Mouse (Mus musculus): ENCODE results near the gene Sorcs2.

DNA sequence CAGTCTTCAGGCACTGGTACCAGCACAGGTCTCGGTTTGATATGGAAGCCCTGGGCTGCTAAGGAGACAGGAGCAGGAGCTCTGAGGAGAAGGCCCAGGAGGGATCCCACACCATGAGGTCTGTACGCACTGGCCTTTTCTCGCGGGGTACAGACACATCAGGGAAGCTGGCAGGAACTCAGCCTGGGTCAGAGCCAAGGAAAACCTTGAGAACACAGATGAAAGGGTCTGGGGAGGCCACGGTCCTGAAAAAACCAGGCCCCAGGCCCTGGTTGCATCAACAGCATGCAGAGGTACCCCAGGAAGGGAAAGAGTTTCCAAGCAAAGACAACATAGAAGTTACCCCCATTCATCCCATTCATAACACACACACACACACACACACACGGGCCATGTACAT lies 85.0 kb downstream of the Sorcs2 start:
- no peak for TF ChIP-seq POLR2A (IDR thresholded peaks at IDR 0.05; ENCODE audit: control insufficient read depth, extremely low read depth, insufficient read depth, low read length, poor library complexity)
- TF ChIP-seq CTCF (IDR thresholded peaks at IDR 0.05; ENCODE audit: borderline replicate concordance, control insufficient read depth, extremely low read depth, insufficient read depth, low read length, poor library complexity) = no peak

Measured in thymus, adult 2 months (tissue).